Mouse (Mus musculus): ENCODE results near the gene Mrc2. TPM values are rescaled to one million over a fixed set of nuclear protein-coding genes. Genes with fewer than 3 reads are reported as not detected.

Gene Mrc2
- polyA plus RNA-seq (2015; fragmentation: Nextera tagmentation; extraction: Ambion mirVana): 5.3 and 5.5 TPM in 2 replicates

DNA sequence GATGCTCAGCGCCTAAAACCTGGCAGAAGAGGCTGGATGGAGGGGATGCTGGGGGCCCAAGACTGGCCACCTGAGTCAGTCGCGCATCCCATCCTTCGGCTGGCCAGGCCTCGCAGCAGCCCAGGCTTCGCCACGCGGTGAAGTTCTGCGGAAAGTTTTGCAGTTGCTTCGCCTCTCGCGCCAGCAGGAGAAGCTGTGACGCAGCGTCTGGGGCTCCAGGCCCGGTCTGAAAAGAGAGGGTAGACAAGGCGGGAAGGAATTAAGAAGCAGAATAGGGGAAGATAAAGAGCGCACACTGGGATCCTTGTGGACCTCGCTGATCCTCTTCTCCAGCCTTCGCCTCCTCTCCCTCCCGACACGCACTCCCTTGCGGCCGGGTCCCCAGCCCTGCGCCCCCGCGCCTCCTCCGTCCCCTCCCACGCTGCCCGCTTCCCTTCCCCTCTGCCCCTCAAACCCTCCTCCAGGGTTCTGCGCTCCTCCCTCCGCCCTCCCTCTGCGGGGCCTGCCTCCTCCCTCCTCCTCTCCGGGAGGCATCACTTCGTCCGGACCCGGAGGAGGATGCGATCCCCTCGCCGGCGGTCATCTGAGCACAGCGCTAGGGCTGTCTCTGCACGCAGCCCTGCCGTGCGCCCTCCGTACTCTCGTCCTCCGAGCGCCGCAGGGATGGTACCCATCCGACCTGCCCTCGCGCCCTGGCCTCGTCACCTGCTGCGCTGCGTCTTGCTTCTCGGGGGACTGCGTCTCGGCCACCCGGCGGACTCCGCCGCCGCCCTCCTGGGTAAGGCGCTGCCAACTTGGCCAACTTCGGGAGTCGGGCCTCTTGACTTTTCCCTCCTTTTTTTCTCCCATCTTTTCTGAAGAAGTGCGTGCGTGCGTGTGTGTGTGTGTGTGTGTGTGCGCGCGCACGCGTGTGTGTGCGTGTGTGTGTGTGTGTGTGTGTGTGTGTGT is at the start of gene Mrc2:
TSS of gene Mrc2 (plus strand) at position 520 of the 948 bp plus-strand sequence.
- WGBS: under 1% methylated on average over 60 of the region's 75 CpGs
- peak within 1 kb of the TSS; percentile 66 for H3K27ac ChIP-seq

DNA sequence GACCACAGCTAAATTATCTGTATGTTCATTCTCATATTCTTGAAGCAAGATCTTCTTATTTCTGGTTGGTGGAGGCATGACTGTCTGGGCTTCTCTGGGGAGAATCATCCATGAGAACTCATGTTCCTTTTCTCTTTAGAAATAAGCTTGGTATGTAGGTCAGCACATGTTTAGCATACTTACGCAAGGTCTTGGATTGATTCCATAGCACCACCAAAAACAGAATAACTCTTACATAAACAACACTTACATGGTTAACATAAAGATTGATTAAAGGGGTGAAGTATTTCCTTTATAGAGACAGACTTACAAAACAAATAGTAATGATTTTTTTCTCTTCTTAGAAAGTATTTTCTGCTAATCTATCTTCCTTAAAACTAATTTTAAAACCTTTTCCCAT is 46.1 kb upstream of the Mrc2 start:
- H3K4me3 ChIP-seq: no peak overlapping the region
- no peaks in the 10 kb centered on the region for H3K27me3 ChIP-seq
- H3K4me2 ChIP-seq: no peak overlapping the region
- H3K9ac ChIP-seq: no peak overlapping the region
- no peak overlapping the region for H3K27ac ChIP-seq
- H3K36me3 ChIP-seq: peaks cover 65% of the 10 kb centered on the region
- 94% methylated on average over 1 of the region's 1 CpGs for WGBS
- no peaks in the 10 kb centered on the region for H3K4me1 ChIP-seq (replicated peaks)
- ATAC-seq (ENCODE audit: low FRiP score): no peak
- H3K9me3 ChIP-seq: no peaks in the 10 kb centered on the region

More for the DNA sequence above, at the start of gene Mrc2:
- peak within 1 kb of the TSS; percentile 53 for H3K4me3 ChIP-seq
- peaks cover 29% of the 10 kb centered on the region for H3K4me1 ChIP-seq (replicated peaks)
- ATAC-seq (ENCODE audit: low FRiP score): peak; percentile 69; the same call in 1 of the 2 replicates
- H3K4me2 ChIP-seq: peak within 1 kb of the TSS; percentile 99
- H3K27me3 ChIP-seq: peaks cover 28% of the 10 kb centered on the region
- H3K36me3 ChIP-seq: peaks cover 4% of the 10 kb centered on the region; the same call in 1 of the 2 replicates
- H3K9ac ChIP-seq: peak within 1 kb of the TSS; percentile 77
- no peaks in the 10 kb centered on the region for H3K9me3 ChIP-seq

DNA sequence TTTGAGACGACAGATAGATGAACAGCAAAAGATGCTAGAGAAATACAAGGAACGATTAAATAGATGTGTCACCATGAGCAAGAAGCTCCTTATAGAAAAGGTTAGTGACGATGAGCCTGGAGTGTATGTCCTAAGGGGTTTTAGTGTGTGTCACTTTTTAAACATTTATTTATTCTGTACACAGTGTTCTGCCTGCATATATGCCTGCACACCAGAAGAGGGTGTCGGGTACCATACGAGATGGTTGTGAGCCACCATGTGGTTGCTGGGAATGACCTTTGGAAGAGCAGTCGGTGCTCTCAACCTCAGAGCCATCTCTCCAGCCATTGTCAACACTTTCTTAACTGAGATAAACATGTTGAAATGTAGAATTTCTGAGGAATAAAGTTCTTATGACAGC is 45.7 kb upstream of the Mrc2 start:
- H3K36me3 ChIP-seq: peaks cover 64% of the 10 kb centered on the region
- 92% methylated on average over 6 of the region's 6 CpGs for WGBS
- no peaks in the 10 kb centered on the region for H3K27me3 ChIP-seq

DNA sequence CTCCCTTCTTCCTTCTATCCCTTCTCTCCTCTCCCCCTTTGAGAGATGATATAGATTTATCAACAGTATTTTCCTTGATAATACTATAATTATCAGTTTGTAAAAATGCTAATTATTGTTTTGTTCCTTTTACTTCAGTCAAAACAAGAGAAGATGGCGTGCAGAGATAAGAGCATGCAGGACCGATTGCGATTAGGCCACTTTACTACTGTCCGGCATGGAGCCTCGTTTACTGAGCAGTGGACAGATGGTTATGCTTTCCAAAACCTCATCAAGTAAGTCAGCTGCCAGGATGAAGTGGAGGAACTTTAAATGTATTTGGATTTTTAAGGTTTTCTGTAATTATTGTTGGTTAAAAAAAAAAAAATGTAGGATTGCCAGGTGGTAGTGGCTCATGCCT is 45.1 kb upstream of the Mrc2 start:
- ATAC-seq (ENCODE audit: low FRiP score): no peak
- Histone ChIP-seq H3K4me2 (no peak overlapping the region), H3K4me3 (no peak overlapping the region), H3K9me3 (no peaks in the 10 kb centered on the region), H3K36me3 (peaks cover 59% of the 10 kb centered on the region), H3K27me3 (no peaks in the 10 kb centered on the region), H3K4me1 (replicated peaks) (no peaks in the 10 kb centered on the region), H3K9ac (no peak overlapping the region), H3K27ac (no peak overlapping the region)
- 96% methylated on average over 5 of the region's 5 CpGs for WGBS

More for the DNA sequence above, 45.7 kb upstream of the Mrc2 start:
- Histone ChIP-seq H3K4me2 (no peak overlapping the region), H3K27ac (no peak overlapping the region), H3K9ac (no peak overlapping the region), H3K4me1 (replicated peaks) (no peaks in the 10 kb centered on the region), H3K4me3 (no peak overlapping the region), H3K9me3 (no peaks in the 10 kb centered on the region)
- no peak for ATAC-seq (ENCODE audit: low FRiP score)

DNA sequence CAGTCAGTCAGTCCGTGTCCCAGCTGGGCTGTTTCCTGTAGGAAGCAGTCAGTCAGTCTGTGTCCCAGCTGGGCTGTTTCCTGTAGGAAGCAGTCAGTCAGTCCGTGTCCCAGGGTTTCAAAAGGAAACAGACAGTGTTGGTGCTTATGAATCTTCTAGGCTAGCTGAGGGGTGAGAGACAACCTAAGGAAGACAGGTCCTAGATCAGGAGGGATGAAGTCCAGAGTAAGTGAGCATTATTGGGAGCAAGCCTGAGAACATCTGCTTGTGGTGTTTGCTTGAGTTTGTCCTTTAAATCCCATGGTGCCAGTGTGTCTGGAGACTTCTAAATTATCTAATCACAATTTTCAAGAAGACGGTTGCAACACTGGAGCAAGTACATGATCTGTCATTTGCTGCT is 32.7 kb upstream of the Mrc2 start:
- no peak overlapping the region for H3K27ac ChIP-seq
- 82% methylated on average over 3 of the region's 3 CpGs for WGBS
- H3K4me2 ChIP-seq: no peak overlapping the region
- H3K4me1 ChIP-seq (replicated peaks): peaks cover 3% of the 10 kb centered on the region; the same call in 1 of the 2 replicates
- H3K9ac ChIP-seq: no peak overlapping the region
- no peak overlapping the region for H3K4me3 ChIP-seq
- no peaks in the 10 kb centered on the region for H3K9me3 ChIP-seq
- no peaks in the 10 kb centered on the region for H3K27me3 ChIP-seq
- H3K36me3 ChIP-seq: peaks cover 38% of the 10 kb centered on the region
- ATAC-seq (ENCODE audit: low FRiP score): no peak

DNA sequence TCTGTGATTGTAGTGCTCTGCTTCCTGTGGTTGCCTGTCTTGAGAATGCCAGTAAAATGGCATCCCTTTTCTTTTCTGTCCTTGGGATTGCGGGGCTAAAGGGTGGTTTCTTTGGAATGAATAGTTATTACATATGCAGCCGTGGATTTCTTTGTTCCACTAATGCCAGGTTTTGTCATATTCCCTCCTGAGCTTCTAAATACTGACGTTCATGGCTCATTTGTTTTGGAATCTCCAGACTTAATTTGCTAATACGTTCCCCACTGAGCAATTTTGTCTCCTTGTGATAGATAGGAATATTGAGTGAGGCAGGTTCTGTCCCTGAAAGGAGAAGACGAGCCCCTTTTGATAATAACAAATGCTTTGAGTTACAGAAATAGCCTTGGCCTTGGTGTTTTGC is 31.3 kb upstream of the Mrc2 start:
- H3K36me3 ChIP-seq: peaks cover 27% of the 10 kb centered on the region

DNA sequence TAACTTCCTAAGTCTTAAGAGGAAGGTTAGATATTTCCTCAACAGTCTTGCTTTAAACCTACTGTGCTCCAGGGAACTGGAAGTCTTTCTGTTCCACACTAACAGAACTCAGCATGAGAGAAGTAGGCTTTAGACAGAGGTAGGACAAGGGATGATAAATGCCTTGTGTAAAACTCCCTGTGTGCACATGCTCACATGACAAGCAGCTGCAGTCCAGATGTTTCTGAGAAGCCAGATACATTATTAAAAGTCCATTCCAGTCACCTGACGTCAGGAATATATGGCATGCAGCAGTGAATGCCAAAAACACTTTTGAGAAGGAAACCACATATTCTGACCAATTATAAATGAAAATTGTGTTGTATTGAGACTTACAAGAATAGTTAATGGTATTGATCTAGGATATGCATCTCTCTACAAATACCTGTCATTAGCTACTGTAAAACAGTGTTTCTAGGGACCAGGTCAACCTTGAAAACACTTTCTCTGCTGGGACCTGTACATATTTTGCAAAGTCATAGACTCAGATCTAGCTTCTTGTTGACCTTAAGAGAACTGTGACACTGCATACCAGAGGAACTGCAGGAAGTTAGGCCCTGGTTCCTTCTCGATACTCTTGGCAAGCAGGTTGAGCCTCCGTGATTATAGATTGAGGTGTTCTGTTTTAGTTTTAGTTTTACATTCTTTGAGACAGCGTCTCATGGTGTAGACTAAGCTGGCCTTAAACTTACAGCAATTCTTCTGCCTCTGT is 30.7 kb upstream of the Mrc2 start:
- WGBS: 86% methylated on average over 4 of the region's 4 CpGs
- no peaks in the 10 kb centered on the region for H3K27me3 ChIP-seq
- peak overlapping the region; percentile 79 for H3K27ac ChIP-seq
- no peak for ATAC-seq (ENCODE audit: low FRiP score)
- no peak overlapping the region for H3K4me2 ChIP-seq
- no peak overlapping the region for H3K4me3 ChIP-seq
- H3K36me3 ChIP-seq: peaks cover 28% of the 10 kb centered on the region
- H3K9ac ChIP-seq: no peak overlapping the region
- peaks cover 3% of the 10 kb centered on the region; the same call in 1 of the 2 replicates for H3K4me1 ChIP-seq (replicated peaks)
- H3K9me3 ChIP-seq: no peaks in the 10 kb centered on the region

More for the DNA sequence above, 31.3 kb upstream of the Mrc2 start:
- Histone ChIP-seq H3K27ac (peak overlapping the region; percentile 79), H3K4me1 (replicated peaks) (peaks cover 3% of the 10 kb centered on the region; the same call in 1 of the 2 replicates), H3K9me3 (no peaks in the 10 kb centered on the region), H3K9ac (no peak overlapping the region), H3K4me3 (no peak overlapping the region), H3K4me2 (no peak overlapping the region), H3K27me3 (no peaks in the 10 kb centered on the region)
- WGBS: 45% methylated on average over 5 of the region's 5 CpGs
- no peak for ATAC-seq (ENCODE audit: low FRiP score)

DNA sequence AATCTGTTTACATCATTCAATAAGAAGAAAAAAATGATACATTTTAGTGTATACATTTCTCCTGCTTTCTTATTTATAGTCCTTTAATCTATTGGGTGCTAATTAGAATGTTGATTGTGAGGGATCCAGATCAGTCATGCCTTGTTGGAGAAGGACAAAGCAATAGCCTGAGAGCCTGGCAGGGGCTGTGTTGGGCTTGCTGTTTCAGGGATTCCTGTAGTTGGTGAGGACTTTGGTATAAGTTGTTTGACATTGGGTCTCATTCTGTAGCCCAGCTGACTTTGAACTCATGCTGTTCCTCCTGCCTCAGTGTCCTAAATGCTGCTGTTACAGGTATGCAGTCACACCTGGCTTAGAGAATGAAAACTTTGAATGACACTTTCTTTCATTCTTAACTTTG is 27.9 kb upstream of the Mrc2 start:
- peaks cover 25% of the 10 kb centered on the region for H3K36me3 ChIP-seq
- H3K27ac ChIP-seq: no peak overlapping the region
- no peak overlapping the region for H3K9ac ChIP-seq
- H3K4me1 ChIP-seq (replicated peaks): peaks cover 3% of the 10 kb centered on the region; the same call in 1 of the 2 replicates
- H3K9me3 ChIP-seq: no peaks in the 10 kb centered on the region
- H3K4me3 ChIP-seq: no peak overlapping the region
- ATAC-seq (ENCODE audit: low FRiP score): no peak
- no peak overlapping the region for H3K4me2 ChIP-seq
- H3K27me3 ChIP-seq: no peaks in the 10 kb centered on the region

DNA sequence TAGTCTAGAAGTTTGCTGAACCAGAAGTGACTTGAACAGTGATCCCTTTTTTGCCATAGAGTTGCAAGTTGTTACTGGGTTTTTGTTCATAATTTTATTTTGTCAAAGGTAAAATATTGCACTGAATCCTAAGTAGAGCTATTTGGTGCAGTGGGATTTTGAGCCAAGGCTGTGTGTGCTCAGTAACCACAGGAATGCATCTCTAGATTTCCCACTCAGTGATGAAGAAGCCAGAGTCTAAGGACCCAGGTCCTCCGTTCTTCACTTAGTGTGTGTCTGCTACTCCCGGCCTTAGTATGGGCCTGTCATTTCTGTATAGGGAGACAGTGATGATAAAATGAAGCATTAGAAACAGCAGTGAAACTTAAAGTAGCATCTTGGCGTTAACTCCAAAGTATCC is 27.5 kb upstream of the Mrc2 start:
- no peak for ATAC-seq (ENCODE audit: low FRiP score)
- Histone ChIP-seq H3K36me3 (peaks cover 25% of the 10 kb centered on the region), H3K9ac (no peak overlapping the region), H3K4me2 (no peak overlapping the region), H3K4me3 (no peak overlapping the region), H3K27me3 (no peaks in the 10 kb centered on the region), H3K9me3 (no peaks in the 10 kb centered on the region), H3K4me1 (replicated peaks) (peaks cover 3% of the 10 kb centered on the region; the same call in 1 of the 2 replicates), H3K27ac (no peak overlapping the region)
- 94% methylated on average over 3 of the region's 3 CpGs for WGBS

DNA sequence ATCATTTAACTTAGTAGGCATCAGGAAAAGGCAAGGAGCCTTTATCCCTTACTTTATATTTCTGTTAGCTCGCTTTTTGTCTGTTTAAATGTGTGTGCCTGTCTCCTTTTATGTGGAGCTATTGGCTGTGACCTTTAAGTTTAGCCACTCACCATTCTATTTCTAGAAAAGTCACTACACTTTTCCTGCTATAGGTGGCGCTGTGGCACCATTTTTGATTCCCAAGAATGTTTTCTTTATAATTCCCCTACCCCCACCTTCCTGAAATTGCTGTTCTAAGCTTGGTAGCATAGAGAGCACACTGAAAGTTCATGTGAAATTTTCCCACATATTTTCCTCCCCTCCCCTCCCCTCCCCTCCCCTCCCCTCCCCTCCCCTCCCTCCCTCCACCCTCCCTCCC is 22.3 kb upstream of the Mrc2 start:
- no peaks in the 10 kb centered on the region for H3K9me3 ChIP-seq
- H3K36me3 ChIP-seq: peaks cover 30% of the 10 kb centered on the region
- 16% methylated on average over 2 of the region's 2 CpGs for WGBS
- no peak overlapping the region for H3K9ac ChIP-seq
- no peaks in the 10 kb centered on the region for H3K27me3 ChIP-seq
- H3K27ac ChIP-seq: no peak overlapping the region
- no peak for ATAC-seq (ENCODE audit: low FRiP score)
- H3K4me3 ChIP-seq: no peak overlapping the region
- H3K4me2 ChIP-seq: no peak overlapping the region
- H3K4me1 ChIP-seq (replicated peaks): no peaks in the 10 kb centered on the region

DNA sequence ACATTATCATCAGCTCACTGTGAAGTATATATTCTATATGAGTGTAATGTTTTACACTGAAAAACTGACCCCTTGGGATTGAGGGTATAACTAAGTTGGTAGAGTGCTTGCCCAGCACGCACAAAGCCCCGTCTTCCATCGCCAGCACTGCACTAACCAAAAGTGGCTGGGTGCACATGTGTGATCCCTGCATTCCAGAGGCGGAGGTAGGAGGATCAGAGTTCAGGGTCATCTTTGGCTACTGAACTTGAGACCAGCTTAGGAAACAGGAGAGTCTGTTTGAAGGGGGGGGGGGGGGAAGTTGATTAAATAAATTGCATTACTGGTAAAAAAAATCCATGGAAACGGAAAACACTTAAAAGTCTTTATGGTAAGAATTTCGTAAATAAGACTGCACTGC is 12.0 kb upstream of the Mrc2 start:
- no peaks in the 10 kb centered on the region for H3K9me3 ChIP-seq
- H3K9ac ChIP-seq: no peak overlapping the region
- H3K4me1 ChIP-seq (replicated peaks): no peaks in the 10 kb centered on the region
- no peak overlapping the region for H3K27ac ChIP-seq
- H3K36me3 ChIP-seq: peaks cover 75% of the 10 kb centered on the region
- H3K4me3 ChIP-seq: no peak overlapping the region
- no peaks in the 10 kb centered on the region for H3K27me3 ChIP-seq
- 91% methylated on average over 6 of the region's 6 CpGs for WGBS
- H3K4me2 ChIP-seq: no peak overlapping the region
- no peak for ATAC-seq (ENCODE audit: low FRiP score)

DNA sequence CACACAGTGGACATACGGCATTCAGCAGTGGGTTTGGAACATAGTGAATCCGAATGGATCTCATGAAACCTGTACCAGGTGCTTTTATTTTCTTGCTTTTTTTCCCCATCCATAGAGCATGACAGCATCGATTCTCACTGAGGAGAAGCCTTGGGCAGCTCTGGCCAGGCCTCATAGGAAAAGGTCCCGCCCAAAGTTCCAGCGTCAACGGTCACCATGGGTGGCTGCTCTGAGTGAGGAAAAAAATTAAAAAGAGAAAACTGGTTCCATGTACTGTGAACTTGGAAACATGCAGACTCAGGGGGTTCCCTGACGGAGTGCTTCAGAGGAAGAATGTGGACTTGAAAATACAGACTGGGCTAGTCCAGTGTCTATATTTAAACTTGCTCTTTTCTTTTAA is 11.2 kb upstream of the Mrc2 start:
- no peak for ATAC-seq (ENCODE audit: low FRiP score)
- Histone ChIP-seq H3K4me1 (replicated peaks) (0 out of 2 replicates have a peak, but pooled peaks cover 4% of the 10 kb centered on the region), H3K4me3 (no peak overlapping the region), H3K4me2 (no peak overlapping the region), H3K36me3 (peaks cover 75% of the 10 kb centered on the region), H3K27me3 (no peaks in the 10 kb centered on the region), H3K9me3 (no peaks in the 10 kb centered on the region), H3K9ac (no peak overlapping the region), H3K27ac (no peak overlapping the region)
- whole genome bisulfite sequencing: 88% methylated on average over 7 of the region's 7 CpGs

All from hindbrain, embryonic 13.5 days (tissue).